In genomic region chr12:31819520-31819919, GRCm38 (mm10) we compare ENCODE assay signal across 26 mouse cellular contexts.
DNase-seq lines count a peak whose midpoint lies in the region; ATAC-seq and TF ChIP-seq lines count a peak whose summit lies in the region.
"Had no signal": no experiment of that assay in that cellular context is flagged by ENCODE, and none has a peak within 500 bp of the region (broad histone marks: within the 10 kb centered on the region; RNA-seq: fewer than 3 reads in every experiment).

No protein-coding gene starts in this region.

- H3K27ac ChIP-seq in hindbrain, embryonic 11.5 days (ENCODE audit: low read depth, low read length): no peak overlapping the region
- H3K27ac ChIP-seq in hindbrain, postnatal 0 days: no peak overlapping the region
- H3K27ac ChIP-seq in hindbrain, embryonic 16.5 days (ENCODE audit: low read depth, low read length): no peak overlapping the region
- H3K27ac ChIP-seq in hindbrain, embryonic 13.5 days: no peak overlapping the region
- H3K27ac ChIP-seq: embryonic facial prominence, embryonic 10.5 days; embryonic facial prominence, embryonic 13.5 days; forebrain, embryonic 10.5 days; forebrain, embryonic 13.5 days; heart, embryonic 15.5 days had no signal

- DNase-seq in hindbrain, embryonic 11.5 days (ENCODE audit: low spot score): no peak
- DNase-seq in hindbrain, postnatal 0 days (ENCODE audit: low spot score): no peak
- peak; percentile 43 for DNase-seq in retina, postnatal 1 day
- DNase-seq in retina, embryonic 14.5 days (ENCODE audit: low spot score): no peak
- DNase-seq: adrenal gland, adult 8-10 months; adrenal gland, postnatal 25 days; cerebellum, adult 11-12 months; cerebellum, adult 8-10 months; cerebellum, postnatal 36 days; embryo, embryonic 11 days; gastrocnemius, postnatal 14 days; heart, adult 18-20 months; heart, postnatal 10 days; heart, postnatal 36 days had no signal

- H3K9me3 ChIP-seq in hindbrain, embryonic 11.5 days (ENCODE audit: control insufficient read depth, low read length): no peaks in the 10 kb centered on the region
- no peaks in the 10 kb centered on the region for H3K9me3 ChIP-seq in hindbrain, postnatal 0 days (ENCODE audit: low read length)
- H3K9me3 ChIP-seq in hindbrain, embryonic 16.5 days (ENCODE audit: control insufficient read depth, low read length): no peaks in the 10 kb centered on the region
- no peaks in the 10 kb centered on the region for H3K9me3 ChIP-seq in hindbrain, embryonic 13.5 days
- H3K9me3 ChIP-seq: embryonic facial prominence, embryonic 10.5 days; embryonic facial prominence, embryonic 13.5 days; forebrain, embryonic 10.5 days; forebrain, embryonic 13.5 days; heart, embryonic 12.5 days; heart, embryonic 15.5 days had no signal

- no peak overlapping the region for H3K9ac ChIP-seq in hindbrain, embryonic 11.5 days (ENCODE audit: low read depth, low read length)
- no peak overlapping the region for H3K9ac ChIP-seq in hindbrain, postnatal 0 days (replicated peaks; ENCODE audit: low read length)
- H3K9ac ChIP-seq in hindbrain, embryonic 16.5 days (ENCODE audit: low read depth, low read length): no peak overlapping the region
- H3K9ac ChIP-seq in hindbrain, embryonic 13.5 days: no peak overlapping the region
- H3K9ac ChIP-seq: embryonic facial prominence, embryonic 13.5 days; forebrain, embryonic 13.5 days; heart, embryonic 12.5 days; heart, embryonic 15.5 days had no signal

- TF ChIP-seq CTCF in hindbrain, postnatal 0 days (IDR thresholded peaks at IDR 0.05; ENCODE audit: low read depth): no peak

- 0 out of 2 replicates have a peak, but pooled peaks have one; percentile 54 for ATAC-seq in hindbrain, embryonic 11.5 days (ENCODE audit: low FRiP score)
- ATAC-seq in hindbrain, postnatal 0 days: no peak
- peak; percentile 50; the same call in 1 of the 2 replicates for ATAC-seq in hindbrain, embryonic 16.5 days
- ATAC-seq in hindbrain, embryonic 13.5 days (ENCODE audit: low FRiP score): no peak
- ATAC-seq: activated CD4-positive, CD25-positive, alpha-beta regulatory T cell, adult 4 months; forebrain, embryonic 13.5 days; forebrain, embryonic 16.5 days; intestine, postnatal 0 days had no signal

- no peak overlapping the region for H3K4me3 ChIP-seq in hindbrain, embryonic 11.5 days (ENCODE audit: low read depth, low read length)
- H3K4me3 ChIP-seq in hindbrain, postnatal 0 days (ENCODE audit: low read length): no peak overlapping the region
- no peak overlapping the region for H3K4me3 ChIP-seq in hindbrain, embryonic 16.5 days (ENCODE audit: low read length)
- no peak overlapping the region for H3K4me3 ChIP-seq in hindbrain, embryonic 13.5 days
- H3K4me3 ChIP-seq: embryonic facial prominence, embryonic 10.5 days; embryonic facial prominence, embryonic 13.5 days; erythroblast, embryonic 14.5 days; forebrain, embryonic 10.5 days; forebrain, embryonic 13.5 days; heart, embryonic 12.5 days; heart, embryonic 15.5 days had no signal

- H3K27me3 ChIP-seq in hindbrain, embryonic 11.5 days (ENCODE audit: control insufficient read depth, insufficient read depth, low read length): no peaks in the 10 kb centered on the region
- no peaks in the 10 kb centered on the region for H3K27me3 ChIP-seq in hindbrain, postnatal 0 days (ENCODE audit: insufficient read depth, low read length)
- no peaks in the 10 kb centered on the region for H3K27me3 ChIP-seq in hindbrain, embryonic 16.5 days (replicated peaks; ENCODE audit: control insufficient read depth, insufficient read depth, low read length)
- H3K27me3 ChIP-seq in hindbrain, embryonic 13.5 days: no peaks in the 10 kb centered on the region
- H3K27me3 ChIP-seq: embryonic facial prominence, embryonic 13.5 days; forebrain, embryonic 13.5 days; heart, embryonic 12.5 days; heart, embryonic 15.5 days had no signal

- H3K36me3 ChIP-seq in hindbrain, embryonic 11.5 days (ENCODE audit: control insufficient read depth, insufficient read depth, low read length): no peaks in the 10 kb centered on the region
- no peaks in the 10 kb centered on the region; the same call in 1 of the 2 replicates for H3K36me3 ChIP-seq in hindbrain, postnatal 0 days (ENCODE audit: insufficient read depth, low read length)
- H3K36me3 ChIP-seq in hindbrain, embryonic 16.5 days (ENCODE audit: control insufficient read depth, insufficient read depth, low read length): no peaks in the 10 kb centered on the region
- H3K36me3 ChIP-seq in hindbrain, embryonic 13.5 days: peaks cover 2% of the 10 kb centered on the region; the same call in 1 of the 2 replicates
- H3K36me3 ChIP-seq: forebrain, embryonic 10.5 days; heart, embryonic 15.5 days had no signal

- WGBS in hindbrain, embryonic 11.5 days: 81% methylated on average over 7 of the region's 7 CpGs
- 64% methylated on average over 7 of the region's 7 CpGs for WGBS in hindbrain, postnatal 0 days
- WGBS in hindbrain, embryonic 16.5 days: 69% methylated on average over 7 of the region's 7 CpGs
- WGBS in hindbrain, embryonic 13.5 days: 69% methylated on average over 7 of the region's 7 CpGs

- H3K4me1 ChIP-seq in hindbrain, embryonic 11.5 days (replicated peaks; ENCODE audit: control insufficient read depth, insufficient read depth, low read length): no peaks in the 10 kb centered on the region
- no peaks in the 10 kb centered on the region for H3K4me1 ChIP-seq in hindbrain, postnatal 0 days (ENCODE audit: insufficient read depth, low read length)
- H3K4me1 ChIP-seq in hindbrain, embryonic 16.5 days (ENCODE audit: control insufficient read depth, insufficient read depth, low read depth, low read length): no peaks in the 10 kb centered on the region; the same call in 1 of the 2 replicates
- peaks cover 7% of the 10 kb centered on the region; the same call in 1 of the 2 replicates for H3K4me1 ChIP-seq in hindbrain, embryonic 13.5 days (replicated peaks)
- H3K4me1 ChIP-seq: embryonic facial prominence, embryonic 10.5 days; embryonic facial prominence, embryonic 13.5 days; forebrain, embryonic 10.5 days; heart, embryonic 15.5 days had no signal

- H3K4me2 ChIP-seq in hindbrain, embryonic 11.5 days (replicated peaks; ENCODE audit: low read depth, low read length): no peak overlapping the region
- no peak overlapping the region for H3K4me2 ChIP-seq in hindbrain, postnatal 0 days (ENCODE audit: low read depth, low read length)
- no peak overlapping the region for H3K4me2 ChIP-seq in hindbrain, embryonic 16.5 days (ENCODE audit: low read length)
- H3K4me2 ChIP-seq in hindbrain, embryonic 13.5 days: no peak overlapping the region
- H3K4me2 ChIP-seq: embryonic facial prominence, embryonic 13.5 days; forebrain, embryonic 13.5 days; heart, embryonic 12.5 days; heart, embryonic 15.5 days had no signal

Comparison
In these comparisons a context has a peak if more than half of its experiments do, and no peak if none do; other contexts are left out.
1. ATAC-seq: peak in hindbrain, embryonic 11.5 days (single experiment) and hindbrain, embryonic 16.5 days (single experiment); none in hindbrain, postnatal 0 days (single experiment) and hindbrain, embryonic 13.5 days (single experiment).